Mouse (Mus musculus) lung, adult 18-20 months (tissue): ENCODE measurements around the gene Rtp2.
"Not testable (repeated sequence)": the region's sequence is repeated elsewhere in the genome, so short reads cannot be mapped to it uniquely, and the experiment has no call there.

Source experiments
- DNase-seq, 2 experiments: peaks; one replicate each; pipeline ENCODE4 v3.0.0; 2022; ENCODE audit warnings: mixed read lengths in 2 of 2

Rtp2 gene

GRCm38 (mm10) chr16:23947654-23948053 is 15.5 kb upstream of the Rtp2 start:
- DNase-seq = no peak

- no peak for DNase-seq
Measured at GRCm38 (mm10) chr16:23944801-23945200, 12.6 kb upstream of the Rtp2 start.

GRCm38 (mm10) chr16:23934397-23934796 is 2.2 kb upstream of the Rtp2 start:
- no peak for DNase-seq

- no peak for DNase-seq
Measured at GRCm38 (mm10) chr16:23931275-23931674, 919 bp downstream of the Rtp2 start.

- DNase-seq = no peak
Measured at GRCm38 (mm10) chr16:23930426-23931073, 1.6 kb downstream of the Rtp2 start.

GRCm38 (mm10) chr16:23927301-23928114 is 4.7 kb downstream of the Rtp2 start:
- peak in 1 of 2 experiments; percentile 11 for DNase-seq

- DNase-seq = no peak
Measured at GRCm38 (mm10) chr16:23922906-23923305, 9.3 kb downstream of the Rtp2 start.

- no peak for DNase-seq
Measured at GRCm38 (mm10) chr16:23921697-23922096, 10.5 kb downstream of the Rtp2 start.

- DNase-seq = no peak
Measured at GRCm38 (mm10) chr16:23919418-23919817, 12.8 kb downstream of the Rtp2 start.

- DNase-seq = no peak
Measured at GRCm38 (mm10) chr16:23913401-23913800, 18.8 kb downstream of the Rtp2 start.

- DNase-seq = no peak
Measured at GRCm38 (mm10) chr16:23912741-23913140, 19.5 kb downstream of the Rtp2 start.

GRCm38 (mm10) chr16:23909015-23909354 is 23.2 kb downstream of the Rtp2 start:
- DNase-seq = not testable (repeated sequence)

GRCm38 (mm10) chr16:23908076-23909014 is 23.8 kb downstream of the Rtp2 start:
- not testable (repeated sequence) for DNase-seq

GRCm38 (mm10) chr16:23906586-23906985 is 25.6 kb downstream of the Rtp2 start:
- not testable (repeated sequence) for DNase-seq

GRCm38 (mm10) chr16:23901411-23901810 is 30.8 kb downstream of the Rtp2 start:
- DNase-seq = no peak

- no peak for DNase-seq
Measured at GRCm38 (mm10) chr16:23900061-23900460, 32.1 kb downstream of the Rtp2 start.

GRCm38 (mm10) chr16:23898840-23899239 is 33.4 kb downstream of the Rtp2 start:
- DNase-seq = peak; percentile 58 to 70

GRCm38 (mm10) chr16:23897984-23898586 is 34.1 kb downstream of the Rtp2 start:
- peak; percentile 64 to 68 for DNase-seq

- DNase-seq = peak in 1 of 2 experiments; percentile 10
Measured at GRCm38 (mm10) chr16:23897486-23897885, 34.7 kb downstream of the Rtp2 start.

- DNase-seq = no peak
Measured at GRCm38 (mm10) chr16:23895135-23895534, 37.1 kb downstream of the Rtp2 start.

GRCm38 (mm10) chr16:23890636-23891035 is 41.6 kb downstream of the Rtp2 start, which contains the start of gene Sst:
Sst (minus strand) TSS chr16:23890958.
- no peak for DNase-seq

GRCm38 (mm10) chr16:23890151-23890550 is 42.0 kb downstream of the Rtp2 start:
- peak in 1 of 2 experiments; percentile 15 for DNase-seq
